Mouse (Mus musculus) MEL (cell line): ENCODE measurements around the gene Prpsap1.

Experiments
- CTCF ChIP-seq, 3 experiments: IDR thresholded peaks in 2 of 3; conservative IDR thresholded peaks in 1 of 3; 2 replicates each; pipeline ENCODE4 v1.5.1; 2011 to 2012; ENCODE audit warnings: low read length in 3 of 3, low read depth in 2 of 3, mild to moderate bottlenecking in 2 of 3, improper control_type of control experiment in 1 of 3, inconsistent platforms in 1 of 3, mixed read lengths in 1 of 3, moderate library complexity in 1 of 3; ENCODE audit not compliant: control insufficient read depth in 1 of 3, insufficient read depth in 1 of 3, poor library complexity in 1 of 3, severe bottlenecking in 1 of 3
- GATA1 ChIP-seq: IDR thresholded peaks from 2 replicates; pipeline ENCODE4 v1.6.1; 2011; ENCODE audit warnings: low read depth, low read length, improper control_type of control experiment
- POLR2A ChIP-seq, 2 experiments: IDR thresholded peaks; 2 replicates each; pipeline ENCODE4 v1.6.1; 2011 to 2012; ENCODE audit warnings: low read length in 2 of 2, mild to moderate bottlenecking in 2 of 2, control low read depth in 1 of 2, improper control_type of control experiment in 1 of 2, low read depth in 1 of 2, moderate library complexity in 1 of 2; ENCODE audit not compliant: control insufficient read depth in 1 of 2, insufficient read depth in 1 of 2, poor library complexity in 1 of 2

DNA sequence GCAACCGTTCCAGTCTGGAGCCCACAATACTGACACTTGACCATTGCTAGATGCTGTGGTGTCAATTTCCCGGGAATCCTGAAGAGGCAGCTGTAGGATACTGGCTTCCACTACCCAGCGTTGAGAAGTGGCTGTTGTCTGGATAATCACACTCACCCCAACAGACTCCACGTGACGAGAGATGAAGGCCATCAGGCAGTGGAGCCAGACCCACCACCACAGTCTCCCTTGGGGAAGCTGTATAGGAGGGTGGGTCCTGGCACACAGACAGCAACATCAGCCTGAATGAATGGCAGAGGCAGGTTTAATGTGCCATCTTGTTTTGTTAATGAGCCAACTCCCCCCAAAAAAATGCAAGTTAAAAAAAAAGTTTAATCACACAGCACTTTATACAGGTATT, 43.4 kb upstream of the Prpsap1 start:
- no peak; a peak in 1 of 4 replicates for TF ChIP-seq POLR2A (IDR thresholded peaks at IDR 0.05; ENCODE audit: control insufficient read depth in 1 of 2, insufficient read depth in 1 of 2, low read depth in 1 of 2, low read length in 2 of 2, poor library complexity in 1 of 2)
- TF ChIP-seq GATA1 = no peak
- no peak for TF ChIP-seq CTCF (IDR thresholded peaks at IDR 0.05 in 2 of 3, conservative IDR thresholded peaks at IDR 0.05 in 1 of 3; ENCODE audit: control insufficient read depth in 1 of 3, insufficient read depth in 1 of 3, low read depth in 2 of 3, low read length in 3 of 3, poor library complexity in 1 of 3, severe bottlenecking in 1 of 3)
